In the genomic region with DNA sequence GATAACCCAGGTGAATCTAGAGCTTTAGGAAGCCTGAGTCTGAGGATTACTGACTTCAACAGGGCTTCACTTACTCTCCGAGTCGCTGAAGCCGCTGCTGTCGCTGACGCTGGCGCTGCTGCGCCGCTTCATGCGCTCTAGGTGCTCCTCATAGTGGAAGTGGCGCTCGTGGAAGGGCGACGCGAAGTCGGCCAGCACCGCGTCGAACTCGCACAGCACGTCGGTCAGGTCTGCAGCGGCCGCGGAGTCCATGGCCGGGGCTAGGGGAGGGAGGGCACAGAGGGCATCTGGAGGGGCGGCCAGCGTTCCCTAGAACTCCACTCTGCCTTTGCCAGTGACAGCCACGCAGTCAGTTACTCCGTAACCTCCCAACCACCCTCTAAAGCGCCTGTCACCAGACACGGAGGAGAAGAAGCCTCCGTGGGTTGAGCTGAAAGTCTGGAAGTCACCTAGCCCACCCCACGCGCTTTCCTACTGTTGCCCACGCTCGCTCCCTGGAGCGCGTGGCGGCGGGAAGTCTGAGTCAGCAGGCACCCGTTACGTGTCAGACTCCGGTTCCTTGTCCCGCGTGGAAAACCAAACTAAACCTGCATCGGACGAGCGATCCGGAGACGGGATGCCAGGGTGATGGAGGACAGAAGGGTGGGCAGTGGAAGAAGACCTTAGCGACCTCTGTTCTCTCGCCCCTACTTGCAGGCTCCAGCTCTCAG, we compare ENCODE assay signal across 8 mouse cellular contexts. TPM values are rescaled to one million over a fixed set of nuclear protein-coding genes. Genes with fewer than 3 reads are reported as not detected.
DNase-seq lines count a peak whose midpoint lies in the region; ATAC-seq and TF ChIP-seq lines count a peak whose summit lies in the region.

No protein-coding gene starts in this region.

- peak overlapping the region; percentile 97 for H3K4me2 ChIP-seq in limb, embryonic 11.5 days (ENCODE audit: low read depth, severe bottlenecking)
- peak overlapping the region; percentile 97 for H3K4me2 ChIP-seq in midbrain, embryonic 15.5 days
- peak overlapping the region; percentile 93 for H3K4me2 ChIP-seq in stomach, postnatal 0 days (replicated peaks; ENCODE audit: low read depth)

- no peaks in the 10 kb centered on the region for H3K9me3 ChIP-seq in limb, embryonic 11.5 days (ENCODE audit: control insufficient read depth, low read length)
- H3K9me3 ChIP-seq in midbrain, embryonic 15.5 days, result no peaks in the 10 kb centered on the region
- no peaks in the 10 kb centered on the region for H3K9me3 ChIP-seq in stomach, postnatal 0 days (ENCODE audit: control insufficient read depth, low read length)

- peak overlapping the region; percentile 86 for H3K9ac ChIP-seq in heart, adult 2 months (ENCODE audit: low read depth, low read length)
- peak overlapping the region; percentile 60 for H3K9ac ChIP-seq in limb, embryonic 11.5 days (ENCODE audit: low read length)
- H3K9ac ChIP-seq in midbrain, embryonic 15.5 days, result peak overlapping the region; percentile 41
- peak overlapping the region; percentile 64 for H3K9ac ChIP-seq in stomach, postnatal 0 days (ENCODE audit: low read length)

- H3K79me2 ChIP-seq in heart, adult 2 months (replicated peaks; ENCODE audit: control insufficient read depth, insufficient read depth, low read length), result no peaks in the 10 kb centered on the region

- no peaks in the 10 kb centered on the region for H3K27me3 ChIP-seq in heart, adult 2 months (ENCODE audit: control insufficient read depth, insufficient read depth, low read length)
- H3K27me3 ChIP-seq in limb, embryonic 11.5 days (ENCODE audit: control insufficient read depth, insufficient read depth, low read length), result no peaks in the 10 kb centered on the region
- peaks cover 26% of the 10 kb centered on the region for H3K27me3 ChIP-seq in midbrain, embryonic 15.5 days (replicated peaks)
- no peaks in the 10 kb centered on the region for H3K27me3 ChIP-seq in stomach, postnatal 0 days (ENCODE audit: control insufficient read depth, insufficient read depth, low read length)

- H3K36me3 ChIP-seq in heart, adult 2 months (ENCODE audit: control insufficient read depth, insufficient read depth, low read length), result peaks cover 2% of the 10 kb centered on the region; the same call in 1 of the 2 replicates
- H3K36me3 ChIP-seq in limb, embryonic 11.5 days (ENCODE audit: control insufficient read depth, insufficient read depth, low read length), result no peaks in the 10 kb centered on the region
- H3K36me3 ChIP-seq in midbrain, embryonic 15.5 days (replicated peaks), result no peaks in the 10 kb centered on the region
- no peaks in the 10 kb centered on the region for H3K36me3 ChIP-seq in stomach, postnatal 0 days (ENCODE audit: control insufficient read depth, insufficient read depth, low read length)

- intact Hi-C loops in heart, adult 2 months (cut with DNase I), result loop anchor here (2.0 kb wide), 1 partner anchor 74 kb away; no protein-coding TSS in a partner anchor

- 1% methylated on average over 52 of the region's 52 CpGs for WGBS in heart, adult 2 months
- WGBS in limb, embryonic 11.5 days, result 2% methylated on average over 52 of the region's 52 CpGs
- WGBS in midbrain, embryonic 15.5 days, result 1% methylated on average over 52 of the region's 52 CpGs
- WGBS in stomach, postnatal 0 days, result 1% methylated on average over 52 of the region's 52 CpGs

- H3K4me3 ChIP-seq in heart, adult 2 months, result peak overlapping the region; percentile 74
- peak overlapping the region; percentile 52 for H3K4me3 ChIP-seq in limb, embryonic 11.5 days (ENCODE audit: low read depth, low read length)
- peak overlapping the region; percentile 49 for H3K4me3 ChIP-seq in midbrain, embryonic 15.5 days
- H3K4me3 ChIP-seq in stomach, postnatal 0 days (ENCODE audit: low read depth, low read length), result peak overlapping the region; percentile 54

- peak overlapping the region; percentile 69 for H3K27ac ChIP-seq in heart, adult 2 months
- no peak overlapping the region for H3K27ac ChIP-seq in limb, embryonic 11.5 days (replicated peaks; ENCODE audit: low read depth, low read length)
- no peak overlapping the region for H3K27ac ChIP-seq in midbrain, embryonic 15.5 days
- H3K27ac ChIP-seq in stomach, postnatal 0 days (replicated peaks), result no peak overlapping the region

- DNase-seq in heart, adult 2 months, result peak; percentile 31 to 37
- no peak for DNase-seq in heart, adult 11 months
- DNase-seq in cerebellum, postnatal 14 days, result peak; percentile 45 to 48
- peak; percentile 26 for DNase-seq in heart, postnatal 4 days
- DNase-seq in limb, embryonic 11.5 days (ENCODE audit: low spot score), result peak; percentile 51
- peak; percentile 27 for DNase-seq in stomach, postnatal 0 days (ENCODE audit: low spot score)

- TF ChIP-seq CTCF in heart, adult 2 months (IDR thresholded peaks at IDR 0.05), result no peak
- TF ChIP-seq CTCF in stomach, postnatal 0 days (IDR thresholded peaks at IDR 0.05; ENCODE audit: low read depth), result no peak

- TF ChIP-seq POLR2A in heart, adult 2 months (IDR thresholded peaks at IDR 0.05; ENCODE audit: insufficient read depth, low read depth, low read length), result no peak

- H3K4me1 ChIP-seq in heart, adult 2 months (ENCODE audit: control insufficient read depth, insufficient read depth, low read length), result peaks cover 4% of the 10 kb centered on the region; the same call in 1 of the 2 replicates
- H3K4me1 ChIP-seq in limb, embryonic 11.5 days (ENCODE audit: control insufficient read depth, insufficient read depth, low read length), result peaks cover 9% of the 10 kb centered on the region
- H3K4me1 ChIP-seq in midbrain, embryonic 15.5 days, result peaks cover 13% of the 10 kb centered on the region
- no peaks in the 10 kb centered on the region for H3K4me1 ChIP-seq in stomach, postnatal 0 days (replicated peaks; ENCODE audit: control insufficient read depth, insufficient read depth)

- TF ChIP-seq EP300 in heart, adult 2 months (IDR thresholded peaks at IDR 0.05; ENCODE audit: insufficient read depth, low read depth, low read length), result no peak
- TF ChIP-seq EP300 in stomach, postnatal 0 days (optimal IDR thresholded peaks at IDR 0.05), result no peak

- ATAC-seq in CD4-positive, CD25-positive, alpha-beta regulatory T cell, adult 4 months, result peak; percentile 23
- peak; percentile 7; the same call in 1 of the 2 replicates for ATAC-seq in limb, embryonic 11.5 days (ENCODE audit: insufficient number of reproducible peaks, low FRiP score, low TSS enrichment, low read depth)
- peak; percentile 56 for ATAC-seq in midbrain, embryonic 15.5 days (replicated peaks)
- ATAC-seq in stomach, postnatal 0 days (ENCODE audit: low FRiP score, low TSS enrichment), result peak; percentile 31

RNA-seq across cellular contexts. Expression of a gene that starts 0.6 kb away (rescaled TPM):
- total RNA-seq in heart, adult 2 months (2021), result 100 to 1,000 TPM in 1 of 2 experiments, 10 to 100 TPM in 1; 66.4 to 116 TPM
- polyA plus RNA-seq in heart, adult 2 months (2012; rRNA removed), result 91.8 and 124 TPM in 2 replicates
- 10 to 100 TPM; 20.3 to 29.3 TPM for polyA plus RNA-seq in CD4-positive, CD25-positive, alpha-beta regulatory T cell, adult 4 months (2017; shearing (Covaris generic))
- total RNA-seq in heart, postnatal 4 days (2021), result 10 to 100 TPM; 26.6 to 29.1 TPM
- 19.6 and 20.8 TPM in 2 replicates for polyA plus RNA-seq in limb, embryonic 11.5 days (2014; fragmentation: Nextera tagmentation; extraction: Ambion mirVana)
- 21.4 and 33.6 TPM in 2 replicates for polyA plus RNA-seq in midbrain, embryonic 15.5 days (2015; fragmentation: Nextera tagmentation; extraction: Ambion mirVana)
- 40.0 and 45.4 TPM in 2 replicates for polyA plus RNA-seq in stomach, postnatal 0 days (2015; fragmentation: Nextera tagmentation; extraction: Ambion mirVana)

RNA-seq across cellular contexts. Expression of a gene that starts 53.6 kb away (rescaled TPM):
- total RNA-seq in heart, adult 2 months (2021), result not detected
- polyA plus RNA-seq in heart, adult 2 months (2012; rRNA removed), result not detected in 2 replicates
- polyA plus RNA-seq in CD4-positive, CD25-positive, alpha-beta regulatory T cell, adult 4 months (2017; shearing (Covaris generic)), result not detected
- not detected for total RNA-seq in heart, postnatal 4 days (2021)
- not detected in 2 replicates for polyA plus RNA-seq in limb, embryonic 11.5 days (2014; fragmentation: Nextera tagmentation; extraction: Ambion mirVana)
- polyA plus RNA-seq in midbrain, embryonic 15.5 days (2015; fragmentation: Nextera tagmentation; extraction: Ambion mirVana), result 0.06 TPM in 1 of 2 replicates, not detected in the other
- polyA plus RNA-seq in stomach, postnatal 0 days (2015; fragmentation: Nextera tagmentation; extraction: Ambion mirVana), result not detected in 2 replicates
